Mouse (Mus musculus): ENCODE data around the gene Gm572.

DNA sequence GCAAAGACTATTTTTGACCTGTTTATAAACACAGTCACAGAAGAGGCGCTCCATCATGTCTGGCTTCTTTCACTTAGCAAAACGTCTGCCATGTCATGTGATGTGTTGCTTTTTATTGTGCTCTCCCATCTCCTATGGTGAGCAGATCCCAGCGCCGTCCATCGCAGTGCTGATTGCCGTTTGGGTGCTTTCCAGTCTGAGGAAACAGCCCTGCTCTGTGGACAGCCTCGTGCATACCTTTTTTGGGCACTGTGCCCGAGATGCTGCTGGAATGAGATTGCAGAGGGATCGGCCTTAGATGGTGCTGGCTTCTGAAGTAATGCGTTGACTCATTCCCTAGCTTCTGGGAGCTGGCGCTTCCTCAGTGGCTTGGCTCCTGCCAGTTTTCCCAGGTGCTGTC lies 3.5 kb downstream of the Gm572 start:
- TF ChIP-seq CTCF (IDR thresholded peaks at IDR 0.05; ENCODE audit: control insufficient read depth, insufficient read depth, insufficient read length), result no peak
- peak; percentile 75 for TF ChIP-seq MAX (IDR thresholded peaks at IDR 0.05)
- no peak for TF ChIP-seq FOSL1 (IDR thresholded peaks at IDR 0.05; ENCODE audit: insufficient read depth, low read length, poor library complexity, severe bottlenecking)
- peak; percentile 4 for TF ChIP-seq CEBPB (IDR thresholded peaks at IDR 0.05; ENCODE audit: low read depth)
